Mouse (Mus musculus): ENCODE results near the gene Ppm1g.

Gene Ppm1g

GRCm38 (mm10) chr5:31220448-31221303, at the start of gene Ppm1g:
Ppm1g (minus strand) TSS chr5:31220687.
- DNase-seq (ENCODE audit: low spot score in 2 of 2), result peak; percentile 99

GRCm38 (mm10) chr5:31267686-31268085, 47.2 kb upstream of the Ppm1g start:
- DNase-seq (ENCODE audit: low spot score in 2 of 2), result no peak

DNA sequence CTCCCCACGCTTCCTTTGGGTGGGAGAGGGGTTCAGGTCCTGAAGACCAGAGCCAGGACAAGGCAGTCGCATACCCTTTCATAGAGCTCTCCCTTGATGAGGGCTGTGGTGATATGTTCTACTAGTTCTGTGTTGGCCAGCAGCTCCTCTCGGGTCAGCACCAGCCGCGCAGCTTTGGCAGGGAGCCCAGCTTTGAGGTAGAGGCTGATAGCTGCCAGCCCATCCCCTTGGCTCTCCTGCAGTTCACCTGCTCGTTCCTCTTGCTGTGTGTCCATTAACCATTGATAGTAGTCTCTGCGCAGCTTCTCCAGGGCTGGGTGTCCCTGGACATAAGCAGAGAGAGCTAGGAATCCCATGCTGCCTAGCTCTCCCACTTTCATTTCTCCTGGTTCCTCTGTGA, 45.6 kb upstream of the Ppm1g start:
- DNase-seq (ENCODE audit: low spot score in 2 of 2), result no peak

DNA sequence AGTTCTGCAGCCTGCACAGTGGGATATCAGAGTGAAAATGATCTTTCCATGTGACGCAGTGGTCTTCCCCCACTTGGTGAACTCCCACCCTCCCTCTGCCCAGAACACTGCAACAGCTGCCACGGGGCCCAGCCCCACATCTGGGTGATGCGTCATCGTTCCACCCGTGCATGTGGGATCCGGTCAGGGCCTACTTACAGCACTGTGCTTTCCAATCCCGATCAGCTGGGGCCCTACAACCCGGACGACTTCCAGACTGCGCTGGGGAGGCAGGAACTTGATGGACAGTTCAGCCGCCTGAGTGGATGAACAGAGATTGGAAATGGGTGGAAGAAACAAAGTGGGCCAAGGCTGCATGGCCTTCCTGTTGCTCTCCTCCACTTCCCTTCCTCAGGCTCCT, 37.1 kb upstream of the Ppm1g start:
- DNase-seq (ENCODE audit: low spot score in 2 of 2), result no peak

DNA sequence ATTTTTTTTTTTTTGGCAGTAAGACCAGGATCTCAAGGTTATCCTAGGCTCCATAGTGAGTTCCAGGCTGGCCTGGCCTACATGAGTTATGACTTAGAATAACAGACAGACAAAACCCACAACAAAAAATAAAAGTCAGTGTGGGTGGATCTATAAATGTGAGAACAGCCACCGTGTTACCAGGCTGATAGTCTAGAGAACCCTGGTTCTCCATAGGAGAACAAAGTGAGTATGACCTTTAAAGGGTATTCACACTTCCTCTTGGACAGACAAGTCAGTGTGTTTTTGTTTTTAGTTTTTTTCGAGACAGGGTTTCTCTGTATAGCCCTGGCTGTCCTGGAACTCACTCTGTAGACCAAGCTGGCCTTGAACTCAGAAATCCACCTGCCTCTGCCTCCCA, 35.5 kb upstream of the Ppm1g start:
- DNase-seq (ENCODE audit: low spot score in 2 of 2), result no peak

DNA sequence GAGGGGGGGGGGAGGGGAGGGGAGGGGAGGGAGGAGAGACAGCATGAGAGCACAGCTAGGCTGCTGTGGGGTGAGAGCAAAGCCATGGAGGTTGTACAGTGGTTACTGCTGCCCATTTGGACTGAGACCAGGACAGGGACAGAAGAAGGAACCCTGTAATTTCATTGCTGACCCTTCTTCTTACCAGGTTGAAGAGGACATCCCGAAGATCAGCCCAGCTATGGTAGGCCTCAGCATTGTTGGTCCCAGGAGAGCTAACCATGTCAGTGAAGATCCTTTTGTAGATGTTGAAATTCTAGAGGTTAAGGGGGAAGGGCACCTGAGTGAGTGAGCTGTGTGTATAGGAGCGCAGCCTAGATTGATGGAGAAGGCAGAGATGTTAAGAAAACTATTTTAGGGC, 34.9 kb upstream of the Ppm1g start:
- no peak for DNase-seq (ENCODE audit: low spot score in 2 of 2)

- no peak for DNase-seq (ENCODE audit: low spot score in 2 of 2)
Measured at GRCm38 (mm10) chr5:31254901-31255300, 34.4 kb upstream of the Ppm1g start.

GRCm38 (mm10) chr5:31254452-31254851, 34.0 kb upstream of the Ppm1g start:
- DNase-seq (ENCODE audit: low spot score in 2 of 2), result no peak

GRCm38 (mm10) chr5:31253806-31254205, 33.3 kb upstream of the Ppm1g start:
- no peak for DNase-seq (ENCODE audit: low spot score in 2 of 2)

DNA sequence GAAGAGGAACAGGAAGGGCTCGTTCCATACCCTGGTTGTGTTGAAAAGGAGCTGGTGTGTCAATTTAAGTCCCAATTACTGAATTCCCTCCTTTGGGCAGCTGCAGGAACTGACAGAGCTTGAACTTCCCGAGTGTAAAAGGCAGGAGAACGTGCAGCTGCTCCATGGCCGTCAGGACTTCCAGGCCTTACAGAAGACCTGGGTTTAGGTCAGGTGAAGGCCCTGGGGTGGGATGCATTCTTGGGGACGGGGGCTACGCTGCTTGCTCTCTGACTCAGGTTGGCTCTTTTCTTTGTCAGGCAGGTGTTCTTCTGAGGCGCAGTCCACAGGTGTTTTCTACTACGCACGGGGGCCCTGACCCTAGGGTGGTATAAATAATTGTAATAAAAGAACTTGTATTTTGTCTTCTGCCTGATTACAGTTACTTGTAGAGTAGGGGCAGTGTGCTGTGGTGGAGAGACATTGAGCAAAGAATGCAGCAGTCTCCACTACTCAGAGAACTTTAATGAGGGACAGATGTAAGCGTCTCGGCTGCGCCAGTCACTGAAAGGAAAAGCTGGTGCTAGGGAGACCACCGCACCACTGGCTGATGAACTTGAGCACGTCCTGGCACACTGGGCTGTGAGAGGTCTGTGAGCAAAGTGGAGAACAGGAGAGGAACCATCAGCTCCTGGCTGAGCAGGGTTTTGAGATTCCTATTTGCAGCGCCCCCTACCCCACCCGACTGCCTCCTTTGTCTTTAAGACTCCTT, 32.5 kb upstream of the Ppm1g start:
- DNase-seq (ENCODE audit: low spot score in 2 of 2), result no peak

GRCm38 (mm10) chr5:31252151-31252550, 31.7 kb upstream of the Ppm1g start:
- no peak for DNase-seq (ENCODE audit: low spot score in 2 of 2)

- peak in 1 of 2 experiments; percentile 38 for DNase-seq (ENCODE audit: low spot score in 2 of 2)
Measured at GRCm38 (mm10) chr5:31251541-31252101, 31.1 kb upstream of the Ppm1g start, which contains the start of gene Krtcap3. Krtcap3 (plus strand) TSS chr5:31251691.

DNA sequence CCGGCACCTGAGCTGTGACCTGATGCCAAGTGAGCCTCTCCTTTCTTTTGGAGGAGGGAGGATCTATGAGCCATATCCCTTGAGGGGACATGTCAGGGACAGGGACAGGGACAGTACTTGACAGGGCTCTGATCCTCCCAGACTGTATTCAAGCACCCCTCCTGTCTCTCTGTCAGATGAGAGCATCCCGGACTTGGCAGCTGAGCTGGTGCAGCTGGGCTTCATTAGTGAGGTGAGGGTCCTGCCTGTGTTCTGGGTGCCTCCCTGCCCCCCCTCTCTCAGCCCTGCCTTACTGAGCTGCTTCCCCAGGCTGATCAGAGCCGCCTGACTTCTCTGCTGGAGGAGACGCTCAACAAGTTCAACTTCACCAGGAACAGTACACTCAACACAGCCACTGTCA, 30.2 kb upstream of the Ppm1g start:
- DNase-seq (ENCODE audit: low spot score in 2 of 2), result no peak

- no peak for DNase-seq (ENCODE audit: low spot score in 2 of 2)
Measured at GRCm38 (mm10) chr5:31242191-31242590, 21.7 kb upstream of the Ppm1g start.

- no peak for DNase-seq (ENCODE audit: low spot score in 2 of 2)
Measured at GRCm38 (mm10) chr5:31241522-31242034, 21.1 kb upstream of the Ppm1g start.

DNA sequence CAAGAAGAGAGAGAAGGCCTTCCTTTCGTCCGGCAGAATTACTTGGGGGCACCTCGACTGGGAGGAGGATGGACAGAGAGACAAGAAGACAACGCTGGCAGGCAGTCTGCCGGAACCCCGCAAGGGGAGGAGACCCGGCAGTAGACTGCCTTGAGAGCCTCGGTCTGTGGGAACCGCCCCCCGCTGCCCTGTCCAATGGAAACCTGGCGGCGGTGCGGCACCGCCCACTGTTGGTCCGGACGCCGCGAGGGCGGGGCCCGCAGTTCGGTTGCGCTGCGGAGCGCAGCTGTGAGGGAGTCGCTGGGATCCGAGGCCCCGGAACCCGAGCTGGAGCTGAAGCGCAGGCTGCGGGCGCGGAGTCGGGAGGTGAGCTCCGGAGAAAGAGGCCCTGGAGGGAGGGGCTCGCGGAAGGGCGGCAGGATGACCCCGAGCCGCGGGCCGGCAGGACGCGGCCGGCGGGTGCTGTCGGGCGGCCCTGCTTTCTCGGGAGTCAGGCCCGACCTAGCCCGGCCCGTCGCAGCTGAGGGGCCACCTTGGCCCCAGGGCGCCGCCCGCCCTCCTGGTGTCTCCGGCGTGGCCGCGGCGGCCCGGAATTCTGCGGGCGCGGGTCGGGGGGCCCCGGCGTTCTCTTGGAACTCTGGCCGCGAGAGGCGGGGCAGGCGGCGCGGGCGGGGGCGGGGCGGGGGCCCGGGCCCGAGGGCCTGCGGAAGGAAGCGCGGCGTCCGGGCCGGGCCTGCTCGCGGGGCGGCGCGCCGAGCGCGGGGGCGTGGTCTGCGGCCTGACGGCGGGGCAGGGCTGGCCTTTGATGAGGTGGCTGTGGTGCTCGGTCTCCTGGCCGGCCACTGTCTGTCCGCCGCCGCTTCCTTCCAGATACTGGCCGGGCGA, 20.4 kb upstream of the Ppm1g start, which contains the start of the genes Nrbp1 and Gm9970:
TSS of gene Nrbp1 (plus strand) at position 228 of the 885 bp plus-strand sequence.
TSS of gene Gm9970 (minus strand) at position 596 of the 885 bp plus-strand sequence.
- DNase-seq (ENCODE audit: low spot score in 2 of 2), result peak; percentile 92 to 97

DNA sequence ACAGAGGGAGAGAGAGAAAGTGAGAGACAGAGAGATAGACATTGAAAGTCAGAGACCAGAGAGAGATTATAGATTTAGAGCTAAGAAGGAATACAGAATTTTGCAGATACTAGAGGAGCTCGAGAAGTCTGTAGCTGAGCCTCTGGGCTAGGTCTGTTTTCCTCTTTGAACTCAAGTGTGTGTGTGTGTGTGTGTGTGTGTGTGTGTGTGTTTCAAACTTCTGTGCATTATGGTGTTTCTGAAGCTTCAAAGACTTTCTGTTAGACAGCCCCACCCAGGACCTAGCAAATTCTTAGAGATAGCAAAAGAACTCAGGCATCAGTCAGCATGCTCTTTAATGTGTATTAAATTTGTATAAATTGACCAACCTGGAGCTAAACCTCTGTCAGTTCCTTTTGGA, 6.2 kb upstream of the Ppm1g start:
- no peak for DNase-seq (ENCODE audit: low spot score in 2 of 2)

GRCm38 (mm10) chr5:31222696-31223095, 2.2 kb upstream of the Ppm1g start:
- DNase-seq (ENCODE audit: low spot score in 2 of 2), result no peak

DNA sequence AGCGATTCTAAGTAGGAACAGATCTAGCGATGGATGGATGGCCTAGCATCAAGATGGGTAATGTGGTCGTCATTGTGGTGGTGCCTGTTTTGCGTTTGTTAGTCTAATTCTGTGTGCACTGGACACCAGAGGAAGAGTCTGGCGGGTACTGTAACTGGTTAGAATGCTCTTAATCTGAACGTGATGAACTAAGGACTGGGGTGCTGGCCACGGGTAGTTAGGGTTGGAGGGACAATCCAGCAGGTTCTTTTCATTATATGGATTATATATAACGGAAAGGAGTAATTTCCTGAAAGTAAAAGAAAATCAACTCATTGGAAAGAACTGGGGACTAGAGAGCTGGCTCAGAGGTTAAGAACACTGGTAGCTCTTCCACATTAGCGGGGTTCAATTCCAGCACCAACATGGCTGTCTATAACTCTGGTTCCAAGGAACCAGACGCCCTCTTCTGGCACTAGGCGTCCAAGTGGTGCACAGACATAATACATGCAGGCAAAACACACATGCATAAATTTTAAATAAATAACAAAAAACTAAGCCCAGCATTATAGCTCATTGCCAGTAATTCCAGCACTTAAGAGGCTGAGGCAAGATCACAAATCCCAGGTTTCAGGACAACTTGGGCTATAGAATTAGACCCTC, 938 bp upstream of the Ppm1g start:
- peak in 1 of 2 experiments; percentile 69 for DNase-seq (ENCODE audit: low spot score in 2 of 2)

- no peak for DNase-seq (ENCODE audit: low spot score in 2 of 2)
Measured at GRCm38 (mm10) chr5:31219911-31220447, 508 bp downstream of the Ppm1g start.

Data from spleen, postnatal 10 days (tissue).